Mouse (Mus musculus): ENCODE data around the gene Tedc2.

DNA sequence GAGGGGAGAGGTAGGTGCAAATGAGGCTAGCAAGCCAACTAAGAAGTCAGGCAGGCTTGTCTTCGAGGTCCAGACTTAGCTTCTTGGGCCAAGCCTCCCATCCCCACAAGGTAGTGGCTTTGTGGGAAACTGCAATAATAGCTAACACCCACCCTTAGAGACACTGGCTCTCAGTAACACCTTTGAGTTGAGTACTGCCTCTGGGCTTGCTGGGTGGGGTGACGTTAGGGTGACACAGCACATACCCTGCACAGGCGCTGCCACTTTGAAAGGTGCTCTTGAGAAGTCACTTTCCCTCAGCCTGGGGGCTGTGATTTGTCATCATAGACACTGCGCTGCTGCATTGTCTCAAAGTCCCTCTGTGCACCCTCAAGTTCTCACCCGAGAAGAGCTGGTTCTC is 26.9 kb downstream of the Tedc2 start:
- TF ChIP-seq CTCF (IDR thresholded peaks at IDR 0.05; ENCODE audit: extremely low read depth, insufficient read depth, low read length): no peak
- no peak for TF ChIP-seq POLR2A (IDR thresholded peaks at IDR 0.05; ENCODE audit: extremely low read depth, insufficient read depth, low read length)

Measured in cortical plate, adult 2 months (tissue).